Mouse (Mus musculus) lung, postnatal 14 days (tissue): Measurements from ENCODE around the gene Magea5.
"Not testable (repeated sequence)": the region's sequence is repeated elsewhere in the genome, so short reads cannot be mapped to it uniquely, and the experiment has no call there.

Source experiments
- DNase-seq: peaks from one replicate; pipeline ENCODE4 v3.0.0; 2021

The Magea5 gene

GRCm38 (mm10) chrX:155063045-155063444 lies at the start of gene Magea5:
Magea5 (minus strand) TSS chrX:155063145.
- not testable (repeated sequence) for DNase-seq

DNA sequence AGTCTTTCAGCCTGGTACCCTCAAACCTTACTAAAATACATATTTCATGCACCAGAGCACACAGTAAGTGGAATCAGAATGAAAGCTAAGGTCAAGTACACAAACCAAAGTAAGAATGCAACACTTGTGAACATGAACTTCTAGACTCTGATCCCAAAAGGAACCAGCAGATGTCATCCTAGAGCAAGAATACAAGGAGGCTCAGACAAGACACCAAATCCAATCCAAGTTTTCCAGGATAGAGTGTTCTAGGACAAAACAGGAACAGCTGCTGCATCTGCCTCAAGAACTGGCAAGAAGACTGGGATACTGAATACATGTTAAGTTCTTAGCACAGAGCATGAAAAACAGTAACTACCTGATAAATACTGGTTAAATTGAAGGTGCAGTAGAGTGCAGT lies 35.1 kb upstream of the Magea5 start:
- DNase-seq: peak; percentile 3

DNA sequence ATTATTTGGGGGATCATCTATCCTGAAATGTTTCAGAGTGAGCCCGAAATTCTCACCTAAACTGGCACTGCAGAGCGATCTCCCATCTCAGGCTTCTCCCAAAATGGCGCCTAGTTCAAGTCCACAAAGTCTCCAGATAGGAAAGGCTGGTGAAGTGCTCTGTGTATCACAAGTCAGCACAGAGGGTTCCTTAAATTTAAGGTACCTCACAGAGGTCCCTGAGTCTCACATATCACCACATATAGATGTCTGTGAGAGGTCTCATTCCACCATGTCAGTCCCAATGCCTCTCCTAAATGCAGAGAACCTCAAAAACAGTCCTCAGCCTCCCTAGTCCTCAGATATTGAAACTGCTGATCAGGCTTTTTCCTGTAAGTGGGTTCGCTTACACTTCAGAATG lies 30.6 kb upstream of the Magea5 start, which contains the start of gene Magea2:
Gene Magea2 (minus strand): TSS at position 101 of the 400 bp plus-strand sequence.
- not testable (repeated sequence) for DNase-seq

- DNase-seq: not testable (repeated sequence)
These were observed 26.7 kb upstream of the Magea5 start, which contains the start of gene Magea1 for GRCm38 (mm10) chrX:155089693-155090092. Magea1 (minus strand) TSS chrX:155089793.
